Mouse (Mus musculus) telencephalon, adult 2 months (tissue): ENCODE measurements around the gene Rpl9-ps6.

Experiments used
- DNase-seq: peaks from one replicate; pipeline ENCODE4 v3.0.0-alpha.2; 2011; ENCODE audit warnings: low read depth, low spot score

Rpl9-ps6 gene

GRCm38 (mm10) chr19:32466478-32466877 is at the start of gene Rpl9-ps6:
Gene Rpl9-ps6 (minus strand): TSS chr19:32466578.
- no peak for DNase-seq

DNA sequence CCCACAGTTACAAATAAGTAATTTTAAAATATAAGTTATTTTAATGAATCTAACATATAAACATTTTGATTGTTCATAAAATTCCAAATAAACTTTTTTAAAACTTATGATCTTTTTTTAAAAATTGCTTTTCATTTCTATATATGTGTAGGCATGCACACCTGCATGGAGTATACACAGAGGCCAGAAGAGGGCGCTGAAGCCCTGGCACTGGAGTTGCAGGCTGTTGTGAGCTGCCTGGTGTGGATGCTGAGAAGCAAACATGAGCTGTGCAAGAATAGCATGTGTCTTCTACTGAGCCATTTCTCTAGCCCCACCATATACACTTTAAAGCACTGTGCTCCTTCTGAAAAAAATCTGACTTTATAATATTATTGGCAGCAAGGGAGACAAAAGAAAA is 46.1 kb upstream of the Rpl9-ps6 start:
- DNase-seq, result no peak

- DNase-seq, result no peak
These were observed 44.6 kb upstream of the Rpl9-ps6 start for GRCm38 (mm10) chr19:32510962-32511361.

DNA sequence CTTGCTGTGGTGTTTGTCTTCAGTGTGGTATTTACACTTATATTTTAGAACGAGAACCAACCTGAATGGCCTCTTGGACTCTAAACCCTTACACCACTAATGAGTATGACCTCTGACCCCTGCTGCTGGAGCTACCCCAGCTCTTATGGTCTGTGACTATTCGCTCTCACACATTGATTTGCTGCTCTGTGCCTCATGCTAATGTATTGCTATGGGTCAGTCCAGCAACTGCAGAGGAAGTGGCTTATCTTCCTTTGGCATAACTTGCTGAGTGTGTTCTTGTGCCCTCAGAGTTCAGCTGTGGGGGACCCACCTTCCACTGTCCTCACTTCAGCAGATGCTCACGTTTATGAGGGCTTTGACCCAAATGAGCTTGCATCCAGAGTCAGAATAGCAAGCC is 43.9 kb upstream of the Rpl9-ps6 start:
- DNase-seq, result no peak

DNA sequence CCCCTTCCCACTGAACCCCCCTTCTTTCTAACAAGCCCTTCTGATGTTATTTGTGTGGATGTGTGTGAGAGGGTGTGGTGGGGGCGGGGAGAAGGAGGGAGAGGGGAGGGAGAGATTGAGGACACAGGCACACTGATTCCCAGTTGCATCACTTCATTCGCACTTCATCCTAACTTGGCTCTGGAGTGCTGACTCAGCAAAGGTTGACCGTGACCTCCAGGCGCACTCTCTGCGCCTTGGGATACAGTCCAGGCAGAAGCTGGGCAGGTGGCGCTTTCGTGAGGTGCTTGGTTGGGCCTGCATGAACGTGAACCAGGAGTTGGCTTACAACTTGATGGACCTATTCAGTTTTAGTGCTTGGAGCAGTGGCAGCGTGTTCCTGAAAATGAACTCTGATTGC is 41.1 kb upstream of the Rpl9-ps6 start:
- no peak for DNase-seq

GRCm38 (mm10) chr19:32507100-32507499 is 40.7 kb upstream of the Rpl9-ps6 start:
- DNase-seq, result no peak

GRCm38 (mm10) chr19:32506514-32506913 is 40.1 kb upstream of the Rpl9-ps6 start:
- no peak for DNase-seq

GRCm38 (mm10) chr19:32506081-32506480 is 39.7 kb upstream of the Rpl9-ps6 start:
- no peak for DNase-seq

DNA sequence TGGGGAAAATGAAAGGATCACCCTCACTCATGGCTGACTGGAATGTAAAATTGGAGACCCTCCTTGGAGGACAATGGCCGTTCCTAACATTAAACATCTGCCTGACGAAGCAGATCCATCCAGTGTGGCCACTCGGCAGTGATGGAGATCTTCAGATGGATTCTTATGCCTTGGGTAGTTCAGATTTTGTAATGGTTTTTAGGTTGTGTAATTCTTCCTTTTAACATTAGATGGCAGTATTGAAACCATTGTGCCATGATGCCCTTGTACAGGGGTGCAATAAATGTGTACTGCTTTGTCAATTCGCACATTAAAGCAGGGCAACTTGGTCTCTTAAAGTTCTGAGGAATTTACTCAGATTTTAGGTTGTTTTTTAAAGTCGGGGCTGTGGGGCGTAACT is 35.0 kb upstream of the Rpl9-ps6 start:
- DNase-seq, result no peak

DNA sequence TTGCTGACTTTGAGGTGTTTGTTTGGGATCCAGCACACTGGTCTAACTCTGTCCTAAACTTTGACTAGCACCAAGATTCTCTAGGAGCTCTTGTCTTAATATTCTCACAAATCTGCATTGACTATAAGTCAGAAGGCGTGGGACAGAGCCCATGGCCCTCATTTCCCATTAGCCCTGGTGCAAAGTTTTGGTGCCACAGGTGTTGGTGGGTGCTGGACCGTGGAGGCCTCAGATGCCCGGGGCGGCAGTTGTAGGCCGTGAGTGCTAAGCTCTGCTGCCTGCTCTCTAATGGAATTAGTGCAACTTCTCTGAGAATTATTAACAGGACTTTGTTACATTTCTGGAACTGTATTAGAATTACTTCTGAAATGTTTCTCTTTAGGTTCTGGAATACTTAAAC is 31.6 kb upstream of the Rpl9-ps6 start:
- DNase-seq, result no peak

DNA sequence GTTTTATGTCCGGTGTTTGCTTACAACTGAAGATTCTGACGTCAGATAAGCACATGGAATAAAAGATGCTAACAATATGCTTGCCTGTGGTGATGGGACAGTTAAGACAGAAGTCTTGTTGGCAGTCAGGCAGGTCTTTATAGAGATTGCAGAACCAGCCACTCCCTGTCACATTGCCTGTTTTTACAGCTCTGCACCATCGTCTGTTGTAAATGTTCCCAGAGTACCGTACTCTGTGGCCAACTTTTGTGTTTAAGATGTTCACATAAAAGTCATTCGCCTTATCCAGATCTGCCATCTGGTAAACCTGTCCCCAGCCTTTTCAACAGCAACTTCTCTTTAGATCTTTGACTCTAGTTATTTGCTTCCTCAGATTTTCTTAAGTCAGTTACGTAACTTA is 31.0 kb upstream of the Rpl9-ps6 start:
- DNase-seq, result peak; percentile 32

GRCm38 (mm10) chr19:32495034-32495433 is 28.7 kb upstream of the Rpl9-ps6 start:
- DNase-seq, result no peak

DNA sequence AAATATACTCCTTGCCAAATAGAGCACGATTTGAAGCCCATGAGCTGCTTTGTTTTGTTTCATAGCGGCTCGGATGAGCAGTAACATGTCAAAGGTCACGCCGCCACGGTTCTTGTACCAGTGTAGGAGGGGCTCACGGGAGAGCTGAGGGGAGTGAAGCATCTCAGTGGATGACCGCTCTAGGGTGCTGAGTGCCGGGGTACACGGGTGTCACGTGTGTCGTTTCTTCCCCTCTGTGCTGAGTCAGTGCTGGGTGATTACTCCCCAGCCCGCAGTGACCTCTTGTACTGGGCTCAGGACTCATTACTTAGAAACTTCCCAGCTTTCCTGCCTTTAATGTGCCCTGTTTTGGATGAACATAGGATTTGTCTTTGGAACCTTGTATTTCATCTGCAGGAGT is 28.2 kb upstream of the Rpl9-ps6 start:
- DNase-seq, result no peak

DNA sequence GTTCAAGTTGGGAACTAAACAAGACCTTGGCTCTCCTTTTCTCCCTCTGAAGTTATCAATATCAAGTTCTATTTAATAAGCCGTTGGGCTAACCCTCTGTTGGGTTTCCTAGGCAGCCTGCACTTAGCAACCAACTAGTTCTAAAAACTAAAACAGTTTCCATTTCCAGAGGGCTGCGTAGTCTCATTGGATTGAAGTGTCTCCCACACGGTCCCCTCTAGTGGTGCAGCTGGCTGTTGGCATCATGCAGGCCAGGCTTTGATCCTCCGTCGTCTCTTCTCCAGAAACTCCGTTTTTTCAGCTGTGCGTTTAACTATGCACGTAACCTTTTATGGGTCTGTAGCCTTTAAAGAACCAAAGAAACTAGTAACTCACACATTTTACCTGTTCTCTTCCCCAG is 27.1 kb upstream of the Rpl9-ps6 start:
- peak; percentile 27 for DNase-seq

GRCm38 (mm10) chr19:32492981-32493380 is 26.6 kb upstream of the Rpl9-ps6 start:
- no peak for DNase-seq

DNA sequence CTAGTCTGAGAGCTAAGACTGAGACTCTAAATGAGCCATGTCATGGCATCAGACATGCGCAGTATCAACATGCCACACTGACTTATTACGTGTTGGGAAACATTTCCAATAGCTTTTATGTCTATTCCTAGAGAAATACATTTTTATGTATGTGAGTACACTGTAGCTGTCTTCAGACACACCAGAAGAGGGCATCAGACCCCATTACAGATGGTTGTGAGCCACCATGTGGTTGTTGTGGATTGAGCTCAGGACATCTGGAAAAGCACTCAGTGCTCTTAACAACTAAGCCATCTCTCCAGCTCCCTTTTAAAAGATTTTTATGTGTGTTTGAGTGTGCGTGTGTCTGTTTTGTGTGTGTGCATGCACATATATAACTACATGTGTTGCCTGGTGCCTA is 26.0 kb upstream of the Rpl9-ps6 start:
- DNase-seq, result no peak

- no peak for DNase-seq
These were observed 24.6 kb upstream of the Rpl9-ps6 start for GRCm38 (mm10) chr19:32490976-32491375.

DNA sequence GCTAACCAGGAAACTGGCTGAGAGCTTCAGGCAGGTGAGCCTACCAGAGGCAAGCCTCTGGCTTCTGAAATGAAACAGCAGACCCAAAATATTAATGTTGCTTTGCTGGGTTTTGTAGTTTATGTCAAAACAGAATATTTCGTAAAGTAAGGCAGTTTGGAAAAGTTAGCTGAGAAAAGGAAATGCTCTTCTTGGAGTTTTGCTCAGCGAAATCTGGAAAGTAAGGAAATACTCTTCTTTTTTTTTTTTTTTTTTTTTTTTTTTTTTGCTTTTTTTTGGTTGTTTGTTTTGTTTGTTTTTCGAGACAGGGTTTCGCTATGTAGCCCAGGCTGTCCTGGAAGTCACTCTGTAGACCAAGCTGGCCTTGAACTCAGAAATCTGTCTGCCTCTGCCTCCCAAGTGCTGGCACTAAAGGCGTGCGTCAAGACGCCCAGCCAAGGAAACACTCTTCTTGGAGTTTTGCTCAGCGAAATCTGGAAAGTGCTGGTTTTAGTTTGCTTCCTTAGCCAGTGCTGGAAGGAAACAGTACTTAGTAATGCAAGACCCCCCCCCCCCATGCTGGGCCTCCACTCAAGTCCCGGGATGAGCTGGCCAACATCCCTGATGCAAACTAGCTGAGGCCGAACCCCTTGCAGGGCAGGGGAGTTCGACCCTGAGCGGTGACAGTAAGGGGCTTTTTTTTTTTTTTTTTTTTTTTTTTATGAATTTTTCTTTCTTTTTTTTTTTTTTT is 23.0 kb upstream of the Rpl9-ps6 start:
- no peak for DNase-seq

- no peak for DNase-seq
These were observed 21.3 kb upstream of the Rpl9-ps6 start for GRCm38 (mm10) chr19:32487595-32488255.

- peak; percentile 33 for DNase-seq
These were observed 19.8 kb upstream of the Rpl9-ps6 start for GRCm38 (mm10) chr19:32486106-32486724.

DNA sequence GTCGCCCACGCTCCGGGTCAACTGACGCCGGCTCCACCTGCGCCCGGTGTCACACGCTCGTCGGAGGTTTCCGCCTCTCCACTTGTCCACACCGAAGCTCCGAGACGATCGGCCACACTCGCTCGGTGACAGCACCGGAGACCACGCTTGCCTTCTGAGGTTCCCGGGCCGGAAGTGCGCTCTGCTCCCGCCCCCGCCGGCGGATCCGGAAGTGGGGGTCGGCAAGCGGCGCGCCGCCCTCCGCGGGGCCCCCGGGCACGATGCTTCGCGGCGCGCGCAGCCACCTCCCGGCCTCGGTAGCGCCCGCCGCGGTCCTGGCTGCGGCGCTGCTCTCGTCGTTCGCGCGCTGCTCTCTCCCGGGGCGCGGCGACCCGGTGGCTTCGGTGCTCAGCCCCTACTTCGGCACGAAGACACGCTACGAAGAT is 19.3 kb upstream of the Rpl9-ps6 start, which contains the start of gene Minpp1:
Gene Minpp1 (plus strand): TSS at position 89 of the 425 bp plus-strand sequence.
- DNase-seq, result peak; percentile 56

DNA sequence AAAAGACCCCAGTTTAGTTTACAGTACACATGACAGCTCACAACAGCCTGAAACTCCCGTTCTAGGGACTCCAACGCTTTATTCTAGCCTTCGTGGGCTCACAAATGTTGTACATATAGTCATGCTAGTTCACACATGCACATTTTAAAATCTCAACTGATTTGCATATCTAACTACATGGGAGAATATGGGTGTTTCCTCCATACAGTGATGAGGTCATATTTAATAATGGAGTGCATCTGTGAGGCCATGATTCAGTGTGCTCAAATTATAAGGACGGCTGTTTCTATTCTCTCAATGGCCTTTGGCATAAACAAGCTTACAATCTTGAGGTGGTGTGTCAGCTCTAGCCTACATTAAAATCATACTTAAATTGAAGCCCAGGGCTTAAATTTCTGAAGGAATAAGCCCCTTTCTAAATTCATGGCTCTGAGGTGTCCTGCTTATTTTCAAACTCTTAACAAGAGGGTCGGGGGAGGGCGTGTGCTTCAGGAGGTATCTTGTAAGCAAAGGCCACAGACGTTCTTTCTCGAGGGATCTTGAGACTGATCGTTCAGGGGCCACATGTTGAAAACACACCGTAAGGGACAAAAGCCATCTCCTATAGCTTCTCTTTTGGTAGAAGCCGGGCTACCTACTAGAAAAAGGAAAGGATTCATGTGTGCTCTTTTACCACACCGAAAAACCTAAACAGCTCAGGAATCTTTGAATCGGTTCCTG is 18.7 kb upstream of the Rpl9-ps6 start:
- DNase-seq, result no peak
